Mouse (Mus musculus) brain, adult 2 months (tissue): ENCODE data around the gene C8b.
A peak's percentile ranks its signal among the peaks of the same experiment; 100 is the strongest.

Source experiments
- DNase-seq: peaks from one replicate; pipeline ENCODE4 v3.0.0; 2011; ENCODE audit warnings: low read depth, low spot score

The C8b gene

GRCm38 (mm10) chr4:104810710-104811286 lies 44.7 kb downstream of the C8b start:
- DNase-seq = no peak

DNA sequence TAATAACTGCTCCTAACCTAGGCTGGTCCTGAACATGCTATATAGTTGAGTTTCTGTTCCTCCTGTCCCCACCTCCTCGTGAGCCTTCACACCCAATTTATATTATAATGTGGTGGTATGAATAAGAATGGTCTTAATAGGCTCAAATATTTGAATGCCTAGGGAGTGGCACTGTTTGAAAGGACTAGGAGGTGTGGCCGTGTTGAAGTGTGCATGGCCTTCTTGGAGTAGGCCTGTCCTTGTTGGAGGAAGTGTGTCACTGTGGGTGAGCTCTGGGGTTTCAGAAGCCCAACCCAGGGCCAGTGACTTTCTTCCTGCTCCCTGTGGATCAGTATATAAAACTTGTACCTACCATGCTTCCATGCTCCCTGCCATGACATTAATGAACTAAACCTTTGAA lies 47.5 kb downstream of the C8b start:
- no peak for DNase-seq

- no peak for DNase-seq
Observed at GRCm38 (mm10) chr4:104816519-104817232, 50.6 kb downstream of the C8b start.

DNA sequence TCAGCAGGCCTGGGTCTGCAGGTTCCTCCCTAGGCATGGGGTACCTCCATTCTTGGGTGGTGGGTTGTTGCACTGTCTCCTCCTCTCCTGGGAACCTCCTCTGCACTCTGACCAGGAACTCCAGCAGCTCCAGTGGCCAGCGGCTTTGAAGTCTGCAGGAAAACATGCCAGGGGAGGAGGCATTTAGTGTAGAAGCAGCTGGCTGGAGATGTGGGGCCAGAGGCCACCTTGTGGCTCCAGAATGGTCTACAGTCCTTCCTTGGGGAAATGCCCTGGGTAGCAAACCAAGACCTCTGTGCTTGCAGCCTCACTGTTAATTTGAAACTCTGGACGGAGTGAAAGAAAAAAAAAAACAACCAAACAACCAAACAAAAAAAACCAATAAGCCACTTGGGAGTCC lies 51.4 kb downstream of the C8b start:
- DNase-seq = no peak

- no peak for DNase-seq
Observed at GRCm38 (mm10) chr4:104818986-104819385, 52.9 kb downstream of the C8b start.

DNA sequence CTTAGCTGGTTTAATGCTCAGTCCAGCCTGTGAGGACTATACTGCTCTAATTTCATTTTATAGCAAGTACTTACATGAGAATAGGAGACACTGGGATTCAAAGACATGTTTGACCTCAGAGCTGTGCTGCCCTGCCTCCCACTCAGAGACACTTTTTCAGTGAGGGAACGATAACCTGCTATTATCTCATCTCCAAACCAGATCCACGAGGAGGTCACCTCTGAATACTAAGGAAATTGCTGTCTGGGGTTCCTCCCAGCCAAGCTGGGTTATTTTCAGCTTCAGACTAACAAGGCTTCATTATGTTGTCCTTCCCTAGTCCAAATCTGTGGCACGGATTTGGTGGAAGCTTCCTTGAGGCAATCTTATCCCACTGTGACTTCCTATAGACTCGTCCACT lies 53.8 kb downstream of the C8b start:
- peak; percentile 53 for DNase-seq

- DNase-seq = no peak
Observed at GRCm38 (mm10) chr4:104823597-104824101, 57.5 kb downstream of the C8b start.

DNA sequence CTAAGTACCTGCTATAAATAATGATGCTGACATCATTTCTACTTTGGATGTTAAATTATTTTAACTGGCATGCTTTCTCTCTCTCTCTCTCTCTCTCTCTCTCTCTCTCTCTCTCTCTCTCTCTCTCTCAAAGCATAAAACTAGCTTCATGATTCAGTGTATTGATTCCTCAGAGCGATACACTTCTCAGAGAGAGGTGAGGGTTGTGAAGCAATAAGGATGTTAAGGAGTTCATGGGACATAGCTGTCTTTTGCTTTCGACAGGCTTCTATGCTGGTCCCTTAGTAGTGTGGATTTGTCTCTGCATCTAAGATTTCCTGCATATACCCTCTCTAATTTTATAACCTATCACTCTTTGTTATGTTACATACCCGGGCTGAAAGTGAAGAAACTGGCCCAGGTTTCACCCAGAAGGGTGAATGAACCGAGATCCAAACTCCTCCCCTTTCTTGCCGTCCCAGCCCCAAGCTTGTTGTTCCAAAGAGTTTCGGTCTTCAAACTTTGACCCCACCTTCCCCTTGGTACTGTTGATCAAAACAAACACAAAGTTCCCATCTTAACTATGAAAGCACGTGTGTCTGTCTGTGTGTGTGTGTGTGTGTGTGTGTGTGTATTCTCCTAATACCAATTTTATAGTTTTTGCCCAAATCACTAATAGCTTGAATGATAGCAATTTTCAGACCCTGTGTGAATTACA lies 58.4 kb downstream of the C8b start:
- no peak for DNase-seq

GRCm38 (mm10) chr4:104828939-104829338 lies 62.8 kb downstream of the C8b start:
- peak; percentile 77 for DNase-seq

- DNase-seq = peak; percentile 28
Observed at GRCm38 (mm10) chr4:104835096-104835495, 69.0 kb downstream of the C8b start.

DNA sequence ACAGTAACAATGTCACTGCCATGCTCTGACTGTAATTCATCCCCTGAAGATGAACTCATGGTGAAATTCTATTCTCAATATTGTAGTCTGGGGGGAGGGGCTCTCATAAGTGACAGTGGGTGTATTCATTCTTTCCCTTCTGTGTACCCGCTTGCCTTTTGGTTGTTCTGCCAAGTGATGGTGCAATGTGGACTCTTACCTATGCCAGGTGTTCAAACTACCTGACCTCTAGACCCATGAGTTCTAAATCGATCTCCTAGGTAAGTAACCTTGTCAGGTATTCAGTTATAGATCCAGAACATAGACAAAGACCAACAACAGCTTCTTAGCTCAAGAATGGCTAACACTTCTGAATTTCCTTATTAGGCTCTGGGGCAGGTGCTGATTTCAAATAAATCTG lies 72.2 kb downstream of the C8b start:
- no peak for DNase-seq

GRCm38 (mm10) chr4:104842204-104842603 lies 76.1 kb downstream of the C8b start:
- DNase-seq = no peak

GRCm38 (mm10) chr4:104843546-104843945 lies 77.4 kb downstream of the C8b start:
- no peak for DNase-seq
